Mouse (Mus musculus): Measurements from ENCODE around the gene Pomt2.

DNA sequence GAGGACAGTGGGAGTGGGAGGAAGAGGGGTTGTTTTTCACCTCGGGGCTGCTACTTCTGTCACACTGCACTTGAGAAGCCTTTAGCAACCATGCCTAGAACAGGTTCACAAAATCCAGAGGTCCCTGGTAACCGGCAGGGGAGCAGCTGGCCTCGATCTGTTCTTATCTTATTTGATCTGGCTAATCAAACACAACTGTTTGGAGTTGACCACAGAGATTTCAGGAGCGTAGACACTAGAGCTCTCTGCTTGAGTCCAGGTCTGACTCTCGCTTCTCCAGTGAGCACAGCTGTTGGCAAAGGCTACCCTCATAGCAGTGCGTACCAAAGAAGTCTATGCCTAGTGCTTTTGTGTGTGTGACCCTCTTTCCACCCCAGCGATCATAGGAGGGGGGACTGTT is 10.3 kb upstream of the Pomt2 start:
- TF ChIP-seq POLR2A (IDR thresholded peaks at IDR 0.05; ENCODE audit: control insufficient read depth, extremely low read depth, insufficient read depth, low read length, poor library complexity) = no peak
- TF ChIP-seq CTCF (IDR thresholded peaks at IDR 0.05; ENCODE audit: borderline replicate concordance, control insufficient read depth, extremely low read depth, insufficient read depth, low read length, poor library complexity) = no peak
